Mouse (Mus musculus) limb, embryonic 12.5 days (tissue): ENCODE measurements at regions not wholly inside any gene's neighbourhood (a gene's known extent, or its start where the extent isn't known, plus 50 kb on each side); places are given as distances from the start of the nearest gene placed in this dataset.
A peak's percentile ranks its signal among the peaks of the same experiment; 100 is the strongest.

Experiments
- ATAC-seq: fragments of 200-750 bp; cut with Nextera tagmentation; 2 replicates; pipeline ENCODE4 v1.8.0; 2017; ENCODE audit warnings: low read depth, moderate TSS enrichment; ENCODE audit not compliant: insufficient number of reproducible peaks, insufficient read depth, low FRiP score, low TSS enrichment
- H3K27ac ChIP-seq: fragments of 300-500 bp; sonication (generic); 2 replicates; pipeline ENCODE4 v1.5.1; 2016; ENCODE audit warnings: mild to moderate bottlenecking, moderate library complexity
- H3K27me3 ChIP-seq: fragments of 300-500 bp; sonication (generic); 2 replicates; pipeline ENCODE4 v1.6.1; 2016; ENCODE audit warnings: mild to moderate bottlenecking, moderate library complexity
- H3K36me3 ChIP-seq: fragments of 300-500 bp; sonication (generic); 2 replicates; pipeline ENCODE4 v1.6.1; 2016; ENCODE audit warnings: mild to moderate bottlenecking, moderate library complexity
- H3K4me1 ChIP-seq: fragments of 300-500 bp; sonication (generic); replicated peaks from 2 replicates; pipeline ENCODE4 v1.6.1; 2016
- H3K4me2 ChIP-seq: fragments of 300-500 bp; sonication (generic); 2 replicates; pipeline ENCODE4 v1.6.1; 2016; ENCODE audit warnings: mild to moderate bottlenecking, moderate library complexity
- H3K4me3 ChIP-seq: fragments of 300-500 bp; sonication (generic); replicated peaks from 2 replicates; pipeline ENCODE4 v1.5.1; 2016; ENCODE audit warnings: mild to moderate bottlenecking
- H3K9ac ChIP-seq: fragments of 300-500 bp; sonication (generic); replicated peaks from 2 replicates; pipeline ENCODE4 v1.6.1; 2016; ENCODE audit warnings: mild to moderate bottlenecking, moderate library complexity
- H3K9me3 ChIP-seq: fragments of 300-500 bp; sonication (generic); 2 replicates; pipeline ENCODE4 v1.6.1; 2016; ENCODE audit warnings: mild to moderate bottlenecking, moderate library complexity
- WGBS: fragments of 180-500 bp; shearing (Covaris S2); methylation state at CpG from one replicate; pipeline ENCODE4 v1.1.7; 2016; 5-methylcytosine and 5-hydroxymethylcytosine counted together

DNA sequence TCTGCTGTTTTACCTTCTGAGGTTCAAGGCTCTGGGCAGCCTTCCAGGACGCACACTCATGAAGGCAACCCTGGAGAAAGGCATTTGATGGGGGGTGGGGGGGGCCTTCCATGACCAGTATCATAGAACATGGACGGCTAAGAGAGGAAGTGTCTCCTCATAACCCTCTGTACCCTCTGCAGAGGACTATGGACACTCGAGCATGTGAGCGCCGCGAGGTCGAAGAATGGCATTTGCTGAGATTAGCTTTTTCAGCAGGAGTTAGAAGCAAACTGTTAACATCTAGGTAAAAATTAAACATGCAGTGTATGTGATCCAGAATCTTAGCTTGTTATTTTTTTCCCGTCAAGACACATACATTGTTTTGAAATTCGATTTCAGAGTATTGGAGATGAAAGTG, 153.1 kb upstream of the Kcnj16 start:
- Histone ChIP-seq H3K36me3 (no peaks in the 10 kb centered on the region), H3K27me3 (no peaks in the 10 kb centered on the region), H3K9ac (no peak overlapping the region), H3K4me1 (0 out of 2 replicates have a peak, but pooled peaks cover 7% of the 10 kb centered on the region), H3K27ac (no peak overlapping the region), H3K9me3 (no peaks in the 10 kb centered on the region), H3K4me3 (no peak overlapping the region), H3K4me2 (no peak overlapping the region)
- ATAC-seq: no peak
- 92% methylated on average over 9 of the region's 9 CpGs for WGBS

DNA sequence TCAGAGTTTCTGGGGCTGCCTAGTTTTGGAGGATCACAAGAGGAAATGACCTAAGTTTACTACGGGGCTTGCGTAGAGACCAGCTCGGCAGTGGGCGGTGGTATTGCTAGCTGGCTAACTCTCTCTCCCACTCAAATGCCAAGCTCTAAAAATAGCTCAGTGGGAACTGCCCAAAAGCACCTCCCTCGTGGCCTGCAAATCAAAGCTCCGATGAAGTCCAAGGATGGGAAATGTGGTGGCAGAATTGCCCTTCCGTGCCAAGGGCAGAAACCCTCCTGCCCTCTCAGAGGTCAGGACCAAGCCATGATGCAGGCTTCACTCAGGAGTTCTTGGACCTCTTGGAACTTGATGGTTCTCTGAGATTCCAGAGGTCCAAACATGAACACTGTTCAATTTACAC, 152.6 kb upstream of the Kcnj16 start:
- no peaks in the 10 kb centered on the region for H3K9me3 ChIP-seq
- no peak overlapping the region for H3K9ac ChIP-seq
- H3K27ac ChIP-seq: no peak overlapping the region
- H3K36me3 ChIP-seq: no peaks in the 10 kb centered on the region
- H3K4me2 ChIP-seq: no peak overlapping the region
- H3K4me3 ChIP-seq: no peak overlapping the region
- no peaks in the 10 kb centered on the region for H3K27me3 ChIP-seq
- 82% methylated on average over 7 of the region's 7 CpGs for WGBS
- H3K4me1 ChIP-seq: 0 out of 2 replicates have a peak, but pooled peaks cover 7% of the 10 kb centered on the region
- no peak for ATAC-seq

DNA sequence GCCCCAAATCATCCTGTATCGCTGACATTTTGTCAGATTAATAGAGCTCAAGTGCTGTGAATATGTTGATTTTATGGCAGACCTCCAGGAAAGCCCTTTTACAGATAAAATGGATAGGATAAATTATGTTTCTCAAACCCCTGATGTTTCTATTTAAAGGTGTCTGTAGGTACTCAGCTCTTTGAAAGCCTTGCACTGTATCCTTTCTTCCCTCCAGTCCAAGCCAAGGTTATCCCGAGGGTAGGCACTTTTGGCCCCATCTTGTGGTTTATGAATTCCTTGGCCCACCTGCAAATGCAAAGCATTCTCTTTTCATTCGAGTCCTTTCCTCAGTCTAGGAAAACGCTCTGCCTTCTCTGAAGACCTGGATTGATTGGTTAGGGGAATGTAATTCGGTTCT, 139.2 kb upstream of the Kcnj16 start:
- no peaks in the 10 kb centered on the region for H3K36me3 ChIP-seq
- 57% methylated on average over 5 of the region's 5 CpGs for WGBS
- no peaks in the 10 kb centered on the region; the same call in 1 of the 2 replicates for H3K27me3 ChIP-seq
- H3K4me3 ChIP-seq: no peak overlapping the region
- peak overlapping the region; percentile 53; the same call in 1 of the 2 replicates for H3K27ac ChIP-seq
- no peaks in the 10 kb centered on the region for H3K9me3 ChIP-seq
- peaks cover 7% of the 10 kb centered on the region for H3K4me1 ChIP-seq
- no peak overlapping the region for H3K9ac ChIP-seq
- no peak for ATAC-seq
- H3K4me2 ChIP-seq: no peak overlapping the region

DNA sequence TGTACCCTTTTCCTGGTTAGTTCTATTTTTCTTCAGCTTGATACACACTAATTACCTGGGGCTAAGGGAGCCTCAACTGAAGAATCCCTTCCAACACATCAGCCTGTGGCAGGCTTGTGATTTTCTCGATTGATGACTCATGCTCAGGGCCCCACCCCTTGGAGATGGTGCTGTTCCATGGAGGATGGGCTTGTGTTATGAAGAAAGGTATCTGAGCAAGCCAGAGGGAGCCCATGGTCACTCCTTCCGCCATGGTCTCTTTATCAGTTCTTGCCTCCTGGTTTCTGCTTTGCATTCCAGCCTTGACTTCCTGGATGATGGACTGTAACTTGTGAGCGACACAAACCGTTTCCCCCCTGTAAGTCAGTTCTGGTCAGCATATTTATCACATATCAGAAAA, 131.1 kb upstream of the Kcnj16 start:
- Histone ChIP-seq H3K4me3 (no peak overlapping the region), H3K9ac (no peak overlapping the region), H3K27me3 (no peaks in the 10 kb centered on the region), H3K4me1 (no peaks in the 10 kb centered on the region), H3K9me3 (no peaks in the 10 kb centered on the region), H3K36me3 (no peaks in the 10 kb centered on the region), H3K27ac (no peak overlapping the region), H3K4me2 (no peak overlapping the region)
- WGBS: 84% methylated on average over 4 of the region's 4 CpGs
- no peak for ATAC-seq

DNA sequence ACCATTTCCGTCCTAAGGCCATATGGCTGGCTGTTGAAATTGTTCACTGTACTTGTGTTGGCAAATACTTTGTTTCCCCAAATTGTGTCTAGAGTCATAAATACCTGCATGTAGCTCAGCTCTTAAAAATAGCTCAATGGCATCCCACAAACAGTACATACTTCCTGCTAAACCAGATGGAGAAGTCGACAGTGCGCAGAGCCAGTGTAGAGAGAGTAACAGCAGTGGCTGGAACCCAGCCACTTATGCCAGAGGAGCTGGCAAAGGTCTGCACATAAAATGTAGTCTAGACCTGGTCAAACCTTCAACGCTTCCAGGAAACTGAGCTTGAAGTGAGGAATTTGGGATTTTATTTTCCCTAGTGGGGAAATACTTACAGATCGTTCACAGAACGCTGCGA, 128.5 kb upstream of the Kcnj16 start:
- H3K9ac ChIP-seq: no peak overlapping the region
- no peak overlapping the region for H3K4me2 ChIP-seq
- no peaks in the 10 kb centered on the region for H3K36me3 ChIP-seq
- H3K9me3 ChIP-seq: no peaks in the 10 kb centered on the region
- no peak for ATAC-seq
- H3K27ac ChIP-seq: no peak overlapping the region; the same call in 1 of the 2 replicates
- no peaks in the 10 kb centered on the region for H3K4me1 ChIP-seq
- 69% methylated on average over 7 of the region's 7 CpGs for WGBS
- H3K4me3 ChIP-seq: no peak overlapping the region
- no peaks in the 10 kb centered on the region for H3K27me3 ChIP-seq

DNA sequence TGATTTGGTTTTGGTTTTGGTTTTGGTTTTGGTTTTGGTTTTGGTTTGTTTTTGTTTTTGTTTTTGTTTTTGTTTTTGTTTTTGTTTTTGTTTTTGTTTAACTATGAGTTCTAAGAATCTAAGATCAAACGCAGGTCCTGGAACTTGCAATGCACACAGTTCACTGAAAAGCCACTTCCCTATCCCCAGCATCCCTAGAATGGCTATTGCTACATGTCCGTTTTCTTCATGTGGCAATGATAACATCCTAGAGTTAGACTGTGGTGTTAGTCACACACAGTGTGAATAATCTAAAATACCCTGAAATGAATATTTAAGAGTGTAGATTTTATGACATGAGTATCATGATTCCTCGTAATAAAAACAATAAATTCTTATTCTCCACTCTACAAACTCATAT, 99.5 kb upstream of the Kcnj16 start:
- Histone ChIP-seq H3K4me2 (no peak overlapping the region), H3K4me3 (no peak overlapping the region), H3K9me3 (no peaks in the 10 kb centered on the region), H3K27me3 (no peaks in the 10 kb centered on the region), H3K9ac (no peak overlapping the region), H3K4me1 (peaks cover 6% of the 10 kb centered on the region; the same call in 1 of the 2 replicates), H3K27ac (no peak overlapping the region), H3K36me3 (no peaks in the 10 kb centered on the region)
- no peak for ATAC-seq
- 80% methylated on average over 3 of the region's 3 CpGs for WGBS

DNA sequence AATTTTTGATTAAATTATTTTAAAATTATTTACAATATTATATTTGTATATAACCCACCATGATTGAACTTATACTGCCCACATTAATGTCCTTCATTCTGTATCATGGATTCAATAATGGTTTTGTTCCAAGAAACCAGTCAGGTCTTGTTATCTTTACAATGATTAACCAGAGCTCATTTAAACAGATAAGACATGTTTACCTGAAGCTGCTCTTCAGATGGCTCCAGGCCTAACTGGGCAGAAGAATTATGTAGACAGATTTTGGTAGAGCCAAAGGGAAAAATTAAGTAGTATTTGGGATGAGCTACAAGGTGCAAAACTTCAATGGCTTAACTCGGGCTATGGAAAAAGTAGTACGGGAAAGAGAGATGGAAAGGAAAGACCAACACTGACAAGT, 97.7 kb upstream of the Kcnj16 start:
- no peaks in the 10 kb centered on the region for H3K9me3 ChIP-seq
- H3K27ac ChIP-seq: no peak overlapping the region
- H3K4me3 ChIP-seq: no peak overlapping the region
- no peaks in the 10 kb centered on the region for H3K27me3 ChIP-seq
- H3K4me1 ChIP-seq: no peaks in the 10 kb centered on the region
- no peak overlapping the region for H3K4me2 ChIP-seq
- no peak overlapping the region for H3K9ac ChIP-seq
- H3K36me3 ChIP-seq: no peaks in the 10 kb centered on the region
- 97% methylated on average over 2 of the region's 2 CpGs for WGBS
- ATAC-seq: no peak

DNA sequence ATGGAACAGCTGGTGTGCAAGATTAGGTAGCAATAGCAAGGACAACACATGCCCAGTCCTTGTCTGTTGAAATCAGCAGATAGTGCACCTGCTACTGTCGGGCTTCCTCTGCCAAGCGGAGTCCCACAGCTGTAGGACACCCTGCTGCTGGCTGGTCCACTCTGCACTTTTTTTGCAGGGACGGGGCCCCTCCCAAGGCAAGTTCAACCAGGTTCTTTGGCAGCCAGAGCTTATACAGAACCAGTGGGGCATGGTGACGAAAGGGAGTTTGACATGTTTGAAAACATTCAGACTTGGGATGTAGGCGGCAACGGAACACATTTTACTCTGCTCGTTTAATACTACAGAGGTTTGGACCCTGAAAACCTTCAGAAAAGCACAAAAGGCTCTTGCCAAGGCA, 93.2 kb upstream of the Kcnj16 start:
- H3K27ac ChIP-seq: no peak overlapping the region
- H3K36me3 ChIP-seq: no peaks in the 10 kb centered on the region
- WGBS: 83% methylated on average over 7 of the region's 7 CpGs
- H3K9ac ChIP-seq: no peak overlapping the region
- H3K27me3 ChIP-seq: no peaks in the 10 kb centered on the region
- no peak overlapping the region for H3K4me2 ChIP-seq
- H3K4me3 ChIP-seq: no peak overlapping the region
- no peaks in the 10 kb centered on the region for H3K4me1 ChIP-seq
- no peak for ATAC-seq
- no peaks in the 10 kb centered on the region for H3K9me3 ChIP-seq

DNA sequence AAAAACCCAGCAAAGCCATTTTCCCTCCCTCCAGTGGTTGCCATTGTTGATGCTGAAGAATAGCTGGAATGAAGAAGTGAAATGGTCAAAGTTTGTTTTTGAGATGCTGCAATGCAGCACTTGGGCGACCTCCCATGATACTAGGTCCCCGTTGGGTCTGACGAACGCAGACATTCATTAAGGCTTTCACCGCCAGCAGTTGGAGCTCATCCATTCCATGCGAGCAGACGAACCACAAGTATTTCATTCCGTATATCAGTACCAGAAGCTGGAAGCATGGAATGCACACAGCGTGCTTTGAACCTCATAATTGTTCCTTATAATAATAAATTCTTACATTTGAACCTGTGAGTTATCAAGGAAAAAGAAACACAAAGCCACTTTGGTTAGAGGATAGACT, 86.9 kb upstream of the Kcnj16 start:
- Histone ChIP-seq H3K4me3 (no peak overlapping the region), H3K9me3 (no peaks in the 10 kb centered on the region), H3K9ac (no peak overlapping the region), H3K4me1 (no peaks in the 10 kb centered on the region), H3K27ac (no peak overlapping the region), H3K36me3 (no peaks in the 10 kb centered on the region), H3K27me3 (no peaks in the 10 kb centered on the region), H3K4me2 (no peak overlapping the region)
- no peak for ATAC-seq
- WGBS: 93% methylated on average over 9 of the region's 9 CpGs

DNA sequence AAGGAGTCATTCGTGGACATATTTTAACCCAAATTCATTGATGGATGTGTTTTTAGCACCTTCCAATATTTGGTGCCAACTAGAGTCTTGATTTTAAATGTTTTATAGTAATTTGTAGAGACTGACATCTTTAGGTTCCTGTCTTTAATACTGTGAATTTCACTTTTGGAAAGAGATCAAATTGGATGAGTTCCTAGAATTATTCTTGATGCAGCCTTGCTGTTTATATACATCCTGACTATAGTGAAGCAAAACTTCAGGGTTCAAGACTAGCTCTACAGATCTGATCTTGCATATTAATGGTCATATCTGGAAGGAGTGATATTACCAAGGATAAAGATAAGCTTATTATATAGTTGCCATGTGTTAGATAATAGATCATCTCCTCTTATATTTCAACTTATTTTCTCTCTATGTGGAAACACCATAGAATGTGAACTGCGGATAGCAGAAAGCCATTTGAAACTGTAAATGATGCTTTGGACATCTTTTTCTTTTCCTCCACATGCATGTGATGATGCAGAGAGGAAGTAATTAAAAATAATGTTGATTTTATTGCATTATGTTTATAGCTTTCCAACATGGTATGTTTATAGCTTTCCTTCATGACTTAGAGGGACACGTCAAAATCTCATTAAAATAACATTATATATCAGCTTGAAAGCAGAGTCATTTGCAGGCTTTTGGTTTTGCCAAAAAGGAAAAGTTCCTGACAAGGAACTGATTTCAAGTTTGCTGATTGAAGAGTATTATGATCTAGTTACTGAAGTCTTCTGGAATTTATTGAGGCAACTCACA, 78.3 kb upstream of the Kcnj16 start:
- no peaks in the 10 kb centered on the region for H3K9me3 ChIP-seq
- no peak overlapping the region for H3K9ac ChIP-seq
- no peak for ATAC-seq
- H3K36me3 ChIP-seq: no peaks in the 10 kb centered on the region
- H3K4me3 ChIP-seq: no peak overlapping the region
- H3K27ac ChIP-seq: no peak overlapping the region
- no peak overlapping the region for H3K4me2 ChIP-seq
- no peaks in the 10 kb centered on the region for H3K27me3 ChIP-seq
- H3K4me1 ChIP-seq: no peaks in the 10 kb centered on the region
- WGBS: 78% methylated on average over 3 of the region's 3 CpGs

DNA sequence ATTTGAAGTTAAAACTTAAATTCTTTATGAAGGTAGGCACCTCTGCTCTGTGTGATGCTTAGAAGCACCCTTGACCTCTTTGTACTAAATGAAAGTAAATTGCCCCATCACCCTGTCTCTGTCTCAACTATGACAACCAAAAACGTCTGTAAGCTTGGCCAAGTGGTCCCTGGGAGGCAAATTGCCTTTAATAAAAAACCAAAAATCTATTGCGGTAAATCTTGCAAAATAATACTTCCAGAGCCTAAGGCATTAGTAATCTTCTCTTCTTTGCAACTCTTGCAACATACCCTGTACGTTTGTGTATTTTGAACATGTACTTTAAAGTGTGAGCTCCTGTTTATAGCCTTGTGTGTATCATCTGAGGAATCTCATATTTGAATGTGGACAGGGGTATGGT, 77.4 kb upstream of the Kcnj16 start:
- no peaks in the 10 kb centered on the region for H3K9me3 ChIP-seq
- H3K27ac ChIP-seq: no peak overlapping the region
- no peaks in the 10 kb centered on the region for H3K4me1 ChIP-seq
- no peak overlapping the region for H3K9ac ChIP-seq
- no peak overlapping the region for H3K4me2 ChIP-seq
- no peaks in the 10 kb centered on the region for H3K27me3 ChIP-seq
- H3K36me3 ChIP-seq: no peaks in the 10 kb centered on the region
- WGBS: 74% methylated on average over 3 of the region's 3 CpGs
- no peak for ATAC-seq
- H3K4me3 ChIP-seq: no peak overlapping the region

DNA sequence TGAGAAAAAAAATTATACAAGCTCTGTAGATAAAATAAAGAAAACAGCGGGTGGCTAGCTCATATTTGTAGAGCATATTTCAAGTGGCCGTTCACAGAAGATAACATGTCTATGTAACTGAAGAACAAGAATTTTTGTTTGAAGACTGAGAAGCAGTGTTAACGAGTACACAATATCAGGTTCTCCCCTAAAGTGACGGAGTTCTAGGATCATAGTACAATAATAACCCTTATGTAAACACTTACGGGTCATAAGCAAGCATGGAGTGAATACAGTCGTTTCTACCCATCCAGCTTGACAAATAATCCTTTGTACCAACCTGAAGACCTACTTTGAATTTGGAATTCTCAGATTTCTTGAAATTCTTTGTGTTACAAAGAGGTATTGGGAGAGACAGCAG, 64.9 kb upstream of the Kcnj16 start:
- H3K27me3 ChIP-seq: no peaks in the 10 kb centered on the region
- H3K4me2 ChIP-seq: no peak overlapping the region
- no peak for ATAC-seq
- no peak overlapping the region for H3K9ac ChIP-seq
- H3K9me3 ChIP-seq: no peaks in the 10 kb centered on the region
- 79% methylated on average over 6 of the region's 6 CpGs for WGBS
- H3K4me3 ChIP-seq: no peak overlapping the region
- no peak overlapping the region for H3K27ac ChIP-seq
- no peaks in the 10 kb centered on the region for H3K36me3 ChIP-seq
- H3K4me1 ChIP-seq: no peaks in the 10 kb centered on the region
